Mouse (Mus musculus) gastrocnemius, adult 2 months (tissue): Measurements from ENCODE around the gene Zfhx3. TPM values are rescaled to one million over a fixed set of nuclear protein-coding genes. Genes with fewer than 3 reads are reported as not detected.

Experiments
- DNase-seq: peaks from one replicate; pipeline ENCODE4 v3.0.0; 2022
- H3K27ac ChIP-seq: fragments of 200-600 bp; 2 replicates; pipeline ENCODE4 v1.8.1; 2022; ENCODE audit warnings: mild to moderate bottlenecking
- H3K4me3 ChIP-seq: fragments of 200-600 bp; 2 replicates; pipeline ENCODE4 v1.8.1; 2022; ENCODE audit warnings: mild to moderate bottlenecking, moderate library complexity
- CTCF ChIP-seq: fragments of 200-600 bp; IDR thresholded peaks from 2 replicates; pipeline ENCODE4 v1.8.1; 2022; ENCODE audit warnings: antibody characterized with exemption, mild to moderate bottlenecking, moderate library complexity
- intact Hi-C: fragments of 180-260 bp; cut with DNase I; formaldehyde crosslinking; loops from one replicate; pipeline ENCODE4 v1.15.1; 2025
- total RNA-seq, 2 experiments: library from RNA; stranded (reverse); gene quantifications; 2 replicates each; pipeline ENCODE4 v1.2.3; 2021

Gene Zfhx3
- total RNA-seq, 2 experiments from 2014 or later, result 14.1 to 17.7 TPM

DNA sequence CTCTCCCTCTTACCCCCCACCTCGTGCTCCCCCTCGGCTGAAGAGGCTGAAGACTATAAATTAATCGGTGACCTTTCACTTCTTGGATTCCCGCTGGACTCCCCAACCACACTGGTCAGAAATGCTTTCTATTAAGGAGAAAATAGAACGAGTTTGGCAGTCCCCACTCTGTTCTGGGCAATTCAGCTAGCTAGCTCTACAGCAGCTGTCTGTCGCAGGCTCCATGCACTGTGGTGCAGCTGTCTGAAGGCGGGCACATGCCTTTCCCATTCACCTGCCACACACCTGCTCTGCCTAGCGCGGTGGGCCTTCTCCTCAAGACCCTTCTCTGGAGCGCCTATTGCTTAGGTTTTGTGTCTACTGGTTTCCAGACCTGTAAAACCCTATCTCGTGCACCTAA, 1000.7 kb downstream of the Zfhx3 start:
- DNase-seq, result no peak
- no peak for TF ChIP-seq CTCF
- Histone ChIP-seq H3K4me3 (no peak overlapping the region), H3K27ac (no peak overlapping the region)
- intact Hi-C loops, result no loop called here

DNA sequence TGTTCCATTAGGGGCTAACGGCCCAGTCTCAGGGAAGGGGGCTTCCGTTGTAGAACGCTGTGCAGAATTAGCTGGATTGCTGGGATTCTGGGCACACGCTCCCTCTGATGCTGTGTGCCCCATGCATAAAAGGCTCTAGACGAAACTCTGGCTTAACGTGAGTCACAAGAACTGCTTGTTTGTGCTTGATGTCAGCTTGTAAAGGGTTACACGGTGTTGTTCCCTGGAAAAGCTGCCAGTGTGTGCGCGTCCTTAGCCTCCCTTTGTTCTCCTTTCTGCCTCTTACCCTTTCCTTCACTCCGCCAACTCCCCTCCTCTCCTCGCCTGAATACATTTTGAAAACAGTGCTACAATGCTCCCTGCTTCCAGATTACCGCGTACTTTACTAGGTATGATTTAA, 1001.9 kb downstream of the Zfhx3 start:
- no peak overlapping the region for H3K4me3 ChIP-seq
- intact Hi-C loops, result no loop called here
- H3K27ac ChIP-seq, result no peak overlapping the region
- no peak for TF ChIP-seq CTCF
- DNase-seq, result no peak

DNA sequence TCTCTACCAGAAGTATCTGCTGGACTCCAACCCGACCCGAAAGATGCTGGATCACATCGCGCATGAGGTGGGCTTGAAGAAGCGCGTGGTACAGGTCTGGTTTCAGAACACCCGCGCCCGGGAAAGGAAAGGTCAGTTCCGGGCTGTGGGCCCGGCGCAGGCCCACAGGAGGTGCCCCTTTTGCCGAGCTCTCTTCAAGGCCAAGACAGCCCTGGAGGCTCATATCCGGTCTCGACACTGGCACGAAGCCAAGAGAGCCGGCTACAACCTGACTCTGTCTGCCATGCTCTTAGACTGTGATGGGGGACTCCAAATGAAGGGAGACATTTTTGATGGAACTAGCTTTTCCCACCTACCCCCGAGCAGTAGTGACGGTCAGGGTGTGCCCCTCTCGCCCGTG, 1007.9 kb downstream of the Zfhx3 start:
- no peak for DNase-seq
- H3K27ac ChIP-seq, result no peak overlapping the region
- intact Hi-C loops, result no loop called here
- no peak for TF ChIP-seq CTCF
- H3K4me3 ChIP-seq, result no peak overlapping the region

DNA sequence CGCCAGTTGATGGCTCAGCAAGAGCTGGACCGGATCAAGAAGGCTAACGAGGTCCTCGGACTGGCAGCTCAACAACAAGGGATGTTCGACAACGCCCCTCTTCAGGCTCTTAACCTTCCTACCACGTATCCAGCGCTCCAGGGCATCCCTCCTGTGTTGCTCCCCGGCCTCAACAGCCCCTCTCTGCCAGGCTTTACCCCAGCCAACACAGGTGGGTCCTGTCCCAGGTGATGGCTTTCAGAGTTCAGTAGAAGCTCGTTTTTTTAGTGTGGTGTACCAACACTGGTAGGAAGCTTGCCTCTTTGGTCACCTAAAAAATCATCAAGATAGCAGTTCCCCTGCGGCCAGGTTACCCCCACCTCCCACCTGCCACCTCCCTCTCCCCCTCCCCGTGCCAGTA, 1009.1 kb downstream of the Zfhx3 start:
- TF ChIP-seq CTCF, result no peak
- intact Hi-C loops, result no loop called here
- DNase-seq, result no peak
- Histone ChIP-seq H3K27ac (no peak overlapping the region), H3K4me3 (no peak overlapping the region)

DNA sequence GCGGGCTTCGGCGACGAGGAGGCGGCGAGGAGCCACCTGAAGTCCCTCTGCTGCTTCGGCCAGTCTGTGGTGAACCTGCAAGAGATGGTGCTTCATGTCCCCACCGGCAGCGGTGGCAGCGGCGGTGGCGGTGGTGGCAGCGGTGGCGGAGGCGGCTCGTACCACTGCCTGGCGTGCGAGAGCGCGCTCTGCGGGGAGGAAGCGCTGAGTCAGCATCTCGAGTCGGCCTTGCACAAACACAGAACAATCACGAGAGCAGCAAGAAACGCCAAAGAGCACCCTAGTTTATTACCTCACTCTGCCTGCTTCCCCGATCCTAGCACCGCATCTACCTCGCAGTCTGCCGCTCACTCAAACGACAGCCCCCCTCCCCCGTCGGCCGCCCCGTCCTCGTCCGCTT, 1014.0 kb downstream of the Zfhx3 start:
- H3K27ac ChIP-seq, result no peak overlapping the region
- no peak for TF ChIP-seq CTCF
- H3K4me3 ChIP-seq, result no peak overlapping the region; the same call in 1 of the 2 replicates
- DNase-seq, result no peak
- intact Hi-C loops, result no loop called here

DNA sequence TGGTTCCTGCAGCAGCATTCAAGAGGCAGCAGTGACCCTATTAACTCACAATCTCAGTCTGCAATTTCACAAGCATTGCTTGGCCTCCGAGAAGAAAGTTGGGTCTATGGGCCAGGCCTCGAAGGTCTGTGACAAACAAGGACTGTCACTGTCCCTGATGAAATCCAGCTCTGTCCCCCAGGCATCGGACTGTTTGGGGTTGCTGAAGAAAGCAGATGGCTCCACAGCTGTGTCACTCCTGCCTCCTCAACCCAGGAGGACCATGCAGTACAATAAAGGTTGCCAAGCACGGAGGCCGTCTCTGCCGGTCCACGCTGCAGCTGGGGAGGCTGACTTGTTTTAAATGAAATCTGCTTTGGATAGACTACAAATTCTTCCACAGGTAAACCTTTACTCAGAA, 1020.1 kb downstream of the Zfhx3 start:
- DNase-seq, result no peak

DNA sequence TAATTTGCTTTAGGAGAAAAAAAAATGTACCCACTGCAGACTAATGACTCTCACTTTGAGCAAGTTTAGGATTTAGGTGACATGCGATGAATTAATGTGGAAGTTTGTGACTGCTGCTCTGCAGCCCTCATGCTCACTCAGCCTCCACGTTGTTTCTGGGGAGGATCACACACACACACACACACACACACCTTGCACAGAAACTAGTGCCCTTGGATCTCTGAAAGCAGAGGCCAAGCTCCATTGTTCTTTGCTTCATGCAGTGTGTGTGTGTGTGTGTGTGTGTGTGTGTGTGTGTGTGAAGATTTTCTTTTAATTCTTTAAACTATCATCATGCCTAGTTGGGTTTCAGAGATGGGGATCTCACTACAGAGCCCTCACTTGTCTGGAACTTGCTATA, 1020.7 kb downstream of the Zfhx3 start:
- intact Hi-C loops, result no loop called here
- TF ChIP-seq CTCF, result no peak
- Histone ChIP-seq H3K4me3 (no peak overlapping the region), H3K27ac (no peak overlapping the region)
- no peak for DNase-seq

More for the DNA sequence above, 1020.1 kb downstream of the Zfhx3 start:
- no peak for TF ChIP-seq CTCF
- Histone ChIP-seq H3K4me3 (no peak overlapping the region), H3K27ac (no peak overlapping the region)
- intact Hi-C loops, result no loop called here

DNA sequence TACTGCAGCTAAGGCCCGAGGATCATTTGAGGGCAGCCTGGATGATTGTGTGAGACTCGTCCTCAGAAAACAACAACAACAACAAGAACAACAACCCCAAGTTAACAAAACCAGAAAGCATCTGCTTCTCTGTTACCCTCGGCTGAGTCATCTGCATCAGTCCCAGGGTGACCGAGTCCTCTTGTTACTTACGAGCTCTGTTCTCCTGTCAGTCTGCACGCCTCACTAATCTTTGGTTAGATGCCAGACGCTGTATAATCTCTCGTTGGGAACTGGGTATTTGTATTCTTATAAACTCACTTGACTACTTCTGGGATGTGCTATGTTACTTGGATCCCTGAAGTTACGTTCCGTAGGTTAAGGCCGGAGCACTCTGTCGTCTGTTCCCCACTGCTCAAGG, 1023.6 kb downstream of the Zfhx3 start:
- no peak for DNase-seq
- intact Hi-C loops, result no loop called here
- Histone ChIP-seq H3K27ac (no peak overlapping the region), H3K4me3 (no peak overlapping the region)
- TF ChIP-seq CTCF, result no peak

DNA sequence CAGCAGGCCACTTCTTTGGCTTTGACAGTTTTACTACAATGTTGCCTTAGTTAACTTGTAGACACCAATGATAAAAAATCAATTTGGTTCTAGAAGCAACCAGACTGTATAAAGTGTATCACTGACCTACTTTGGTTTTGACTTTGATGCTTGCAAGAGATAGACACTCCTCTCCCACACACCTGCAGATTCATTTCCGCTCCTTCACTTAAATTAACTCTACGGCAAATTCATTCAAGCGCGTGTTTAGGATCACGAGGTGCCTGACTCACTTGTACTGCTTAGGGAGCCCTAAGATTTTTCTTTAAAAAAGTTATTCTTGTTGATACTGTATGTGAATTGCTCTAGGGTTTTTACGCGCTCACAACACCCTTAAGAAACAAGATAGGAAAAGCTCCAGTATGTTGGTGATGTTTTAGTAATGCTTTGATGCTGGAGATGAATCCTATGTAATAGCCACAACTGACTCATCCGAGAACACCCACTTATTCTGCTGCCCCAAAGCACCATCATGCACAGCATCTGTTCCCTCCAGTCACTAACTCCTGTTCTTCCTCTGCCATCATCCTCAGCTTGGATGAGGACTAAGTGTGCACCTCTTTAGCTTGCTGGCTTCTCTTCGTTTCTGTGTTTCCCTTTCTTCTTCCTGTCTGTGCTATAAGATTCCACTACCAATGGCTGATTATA, 1031.3 kb downstream of the Zfhx3 start:
- intact Hi-C loops, result no loop called here
- Histone ChIP-seq H3K27ac (no peak overlapping the region), H3K4me3 (no peak overlapping the region)
- DNase-seq, result no peak
- no peak for TF ChIP-seq CTCF

DNA sequence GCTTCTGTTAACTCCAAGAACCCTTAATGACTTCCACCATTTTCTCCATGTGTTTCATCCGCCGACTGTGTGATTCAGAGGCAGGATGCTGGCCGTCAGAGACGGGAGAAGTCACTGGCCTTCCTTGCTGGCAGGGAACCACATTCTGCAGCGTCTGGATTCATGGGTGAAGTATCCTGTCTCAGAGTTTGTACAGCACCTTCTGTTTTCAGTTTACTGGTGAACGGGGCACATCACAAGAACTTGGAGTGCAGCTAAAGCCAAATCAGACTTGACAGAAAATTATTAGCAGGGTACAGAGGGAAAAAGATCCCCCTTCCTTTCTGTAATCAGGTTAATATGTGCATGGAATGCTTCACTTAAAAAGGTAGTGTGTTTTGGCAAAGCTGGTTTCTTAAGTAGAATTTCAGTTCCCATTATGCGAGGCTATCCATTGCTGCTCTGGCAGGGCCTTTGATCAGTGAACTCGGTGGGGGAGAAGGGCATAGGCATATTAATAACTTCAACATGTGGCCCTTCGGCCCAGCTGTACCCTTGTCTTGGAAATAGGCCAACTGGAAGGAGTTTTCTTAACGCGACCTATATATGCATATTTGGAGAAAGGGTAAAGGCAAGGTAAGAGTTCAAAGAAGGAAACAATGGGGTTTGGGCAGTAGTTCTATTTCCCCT, 1035.4 kb downstream of the Zfhx3 start:
- intact Hi-C loops, result no loop called here

DNA sequence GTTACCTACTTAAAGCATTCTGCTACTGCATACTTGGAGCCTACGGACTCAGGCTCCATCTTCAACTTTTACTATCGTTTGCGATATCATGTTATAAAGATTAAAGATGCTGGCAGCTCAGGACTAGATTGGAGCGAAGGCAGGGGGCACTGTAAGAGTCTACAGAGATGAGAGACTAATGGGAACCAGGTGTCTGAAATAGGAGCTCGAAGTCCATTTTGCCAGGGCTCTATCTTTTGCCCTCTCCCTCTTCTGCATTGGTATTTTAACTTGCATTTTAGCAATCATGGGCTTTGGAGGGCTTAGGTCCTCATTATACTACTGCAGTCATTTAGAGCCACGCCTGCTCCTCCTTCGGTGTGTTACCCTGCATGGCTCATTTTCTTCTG, 1035.9 kb downstream of the Zfhx3 start:
- intact Hi-C loops, result no loop called here
- no peak for DNase-seq
- Histone ChIP-seq H3K27ac (no peak overlapping the region), H3K4me3 (no peak overlapping the region)
- no peak for TF ChIP-seq CTCF

More for the DNA sequence above, 1035.4 kb downstream of the Zfhx3 start:
- TF ChIP-seq CTCF, result no peak
- peak; percentile 40 for DNase-seq
- Histone ChIP-seq H3K4me3 (no peak overlapping the region), H3K27ac (no peak overlapping the region)

DNA sequence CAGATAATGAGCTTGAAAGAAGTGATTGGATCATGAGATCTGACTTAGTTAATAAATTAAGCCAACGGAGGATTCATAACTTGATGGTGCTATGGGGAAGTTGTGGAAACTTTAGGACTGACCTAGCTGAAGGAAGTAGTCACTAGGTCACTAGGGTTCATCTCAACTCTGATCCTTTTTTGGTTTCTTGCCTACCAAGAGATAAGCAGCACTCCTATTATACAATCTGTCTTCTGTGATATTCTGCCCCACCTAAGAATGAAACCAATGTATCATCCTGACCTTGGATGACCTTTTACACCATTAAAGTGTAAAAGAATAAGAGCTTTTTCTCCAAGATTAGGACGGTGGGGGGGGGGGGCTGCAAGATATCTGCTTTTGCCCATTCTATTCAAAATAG, 1042.5 kb downstream of the Zfhx3 start:
- TF ChIP-seq CTCF, result no peak
- intact Hi-C loops, result no loop called here
- no peak overlapping the region for H3K27ac ChIP-seq
- H3K4me3 ChIP-seq, result no peak overlapping the region
- DNase-seq, result no peak

DNA sequence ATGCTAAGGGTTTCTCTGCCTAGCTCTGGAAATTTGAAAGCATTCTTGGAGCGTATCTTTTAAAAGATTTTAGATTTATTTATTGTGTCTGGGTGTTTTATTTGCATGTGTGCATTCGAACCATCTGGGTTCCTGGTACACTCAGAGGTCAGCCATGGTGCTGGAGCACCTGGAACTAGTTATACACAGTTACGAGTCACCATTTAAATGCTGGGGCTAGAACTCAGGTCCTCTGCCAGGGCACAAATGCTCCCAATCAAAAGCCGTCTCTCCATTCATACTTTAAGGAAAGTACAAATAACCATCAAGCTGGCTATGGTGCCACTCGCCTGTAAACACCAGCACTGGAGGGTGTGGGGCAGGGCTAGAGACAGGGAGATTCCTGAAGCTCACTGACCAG, 1047.4 kb downstream of the Zfhx3 start:
- no peak for DNase-seq
- no peak overlapping the region for H3K4me3 ChIP-seq
- H3K27ac ChIP-seq, result no peak overlapping the region
- no peak for TF ChIP-seq CTCF
- intact Hi-C loops, result no loop called here

DNA sequence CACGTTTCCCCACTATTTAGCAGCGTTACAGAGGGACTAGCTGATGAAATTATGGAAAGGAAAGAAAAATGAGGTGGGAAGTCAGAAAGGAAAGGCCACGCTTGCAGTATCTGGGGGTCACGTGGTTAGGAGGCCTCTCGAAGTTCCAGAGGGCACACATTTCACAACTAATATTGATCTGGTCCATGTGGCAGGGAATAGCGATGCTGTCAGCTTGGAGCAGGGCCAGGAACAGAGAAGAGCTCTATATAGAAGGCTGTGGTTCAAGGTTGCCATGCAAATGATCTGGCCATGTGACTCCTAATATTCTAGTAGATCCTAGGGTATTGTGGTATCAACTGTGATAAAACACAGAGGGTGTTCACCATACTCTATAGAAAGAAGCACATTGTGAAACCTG, 1048.1 kb downstream of the Zfhx3 start:
- H3K4me3 ChIP-seq, result no peak overlapping the region

More for the DNA sequence above, 1048.1 kb downstream of the Zfhx3 start:
- intact Hi-C loops, result no loop called here
- no peak for DNase-seq
- H3K27ac ChIP-seq, result no peak overlapping the region
- no peak for TF ChIP-seq CTCF
